Comparison of ENCODE assay signal across 13 mouse cellular contexts in the genomic region with DNA sequence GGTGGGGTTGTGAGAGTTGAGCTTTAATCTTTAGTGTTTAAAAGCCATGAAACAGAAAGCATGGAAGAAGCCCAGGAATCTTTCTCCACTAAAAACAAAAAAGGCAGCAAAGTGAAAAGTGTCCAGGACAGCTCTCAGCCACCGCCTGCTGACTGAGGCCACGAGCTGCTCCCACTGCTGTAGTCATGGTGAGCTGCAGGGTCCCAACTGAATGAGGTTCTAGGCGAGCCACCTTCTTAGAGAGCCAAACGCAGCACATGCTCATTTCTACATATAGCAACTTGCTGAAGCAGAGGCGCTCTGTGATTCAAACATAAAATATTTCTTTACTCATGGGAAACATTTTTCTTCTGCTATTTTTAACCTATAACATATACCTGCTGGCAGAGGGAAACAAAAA.
DNase-seq lines count a peak whose midpoint lies in the region; ATAC-seq and TF ChIP-seq lines count a peak whose summit lies in the region.
"Had no signal": no experiment of that assay in that cellular context is flagged by ENCODE, and none has a peak within 500 bp of the region (broad histone marks: within the 10 kb centered on the region; RNA-seq: fewer than 3 reads in every experiment).

No protein-coding gene starts in this region.

- H3K4me1 ChIP-seq in heart, adult 2 months (ENCODE audit: control insufficient read depth, insufficient read depth, low read length) = peaks cover 20% of the 10 kb centered on the region
- H3K4me1 ChIP-seq in limb, embryonic 15.5 days = peaks cover 10% of the 10 kb centered on the region
- H3K4me1 ChIP-seq in limb, embryonic 10.5 days = peaks cover 4% of the 10 kb centered on the region; the same call in 1 of the 2 replicates
- H3K4me1 ChIP-seq in forebrain, embryonic 16.5 days (replicated peaks; ENCODE audit: control insufficient read depth, insufficient read depth, low read length) = peaks cover 37% of the 10 kb centered on the region

- ATAC-seq in limb, embryonic 15.5 days (ENCODE audit: insufficient number of reproducible peaks, low FRiP score, low TSS enrichment, low read depth) = no peak
- ATAC-seq in forebrain, embryonic 16.5 days = peak; percentile 40; the same call in 1 of the 2 replicates

- H3K4me3 ChIP-seq in heart, adult 2 months = no peak overlapping the region
- H3K4me3 ChIP-seq in limb, embryonic 15.5 days = no peak overlapping the region
- no peak overlapping the region for H3K4me3 ChIP-seq in limb, embryonic 10.5 days
- no peak overlapping the region for H3K4me3 ChIP-seq in forebrain, embryonic 16.5 days (replicated peaks; ENCODE audit: low read length)
- H3K4me3 ChIP-seq: hindbrain, embryonic 10.5 days had no signal

- no peak overlapping the region for H3K9ac ChIP-seq in heart, adult 2 months (ENCODE audit: low read depth, low read length)
- no peak overlapping the region for H3K9ac ChIP-seq in limb, embryonic 15.5 days
- H3K9ac ChIP-seq in forebrain, embryonic 16.5 days (replicated peaks; ENCODE audit: low read depth, low read length) = no peak overlapping the region

- TF ChIP-seq CTCF in heart, adult 2 months (IDR thresholded peaks at IDR 0.05) = peak; percentile 18; the same call in 1 of the 2 replicates
- no peak for TF ChIP-seq CTCF in brain, embryonic 14.5 days (IDR thresholded peaks at IDR 0.05; ENCODE audit: borderline replicate concordance, extremely low read depth, insufficient read depth, insufficient read length)

- DNase-seq in heart, adult 2 months = no peak
- no peak for DNase-seq in heart, postnatal 25 days (ENCODE audit: low spot score)
- DNase-seq in limb, embryonic 10.5 days (ENCODE audit: low spot score) = no peak
- peak; percentile 55 for DNase-seq in brain, embryonic 14.5 days (ENCODE audit: low read depth)
- DNase-seq in liver = no peak
- DNase-seq in cerebellum, adult 8-10 months = no peak
- DNase-seq: adrenal gland, adult 8-10 months; cerebellum, adult 9-10 months; gastrocnemius, postnatal 10 days; retina, postnatal 1 day had no signal

- TF ChIP-seq POLR2A in heart, adult 2 months (IDR thresholded peaks at IDR 0.05; ENCODE audit: insufficient read depth, low read depth, low read length) = no peak
- TF ChIP-seq POLR2A in brain, embryonic 14.5 days (IDR thresholded peaks at IDR 0.05; ENCODE audit: borderline replicate concordance, extremely low read depth, insufficient read depth, insufficient read length, poor library complexity, severe bottlenecking) = no peak

- H3K36me3 ChIP-seq in heart, adult 2 months (ENCODE audit: control insufficient read depth, insufficient read depth, low read length) = peaks cover 31% of the 10 kb centered on the region
- peaks cover 54% of the 10 kb centered on the region for H3K36me3 ChIP-seq in limb, embryonic 15.5 days
- peaks cover 34% of the 10 kb centered on the region for H3K36me3 ChIP-seq in limb, embryonic 10.5 days
- H3K36me3 ChIP-seq in forebrain, embryonic 16.5 days (ENCODE audit: control insufficient read depth, insufficient read depth) = peaks cover 28% of the 10 kb centered on the region

- no peaks in the 10 kb centered on the region for H3K27me3 ChIP-seq in heart, adult 2 months (ENCODE audit: control insufficient read depth, insufficient read depth, low read length)
- no peaks in the 10 kb centered on the region for H3K27me3 ChIP-seq in limb, embryonic 15.5 days
- no peaks in the 10 kb centered on the region for H3K27me3 ChIP-seq in limb, embryonic 10.5 days (ENCODE audit: low read depth, poor library complexity, severe bottlenecking)
- no peaks in the 10 kb centered on the region for H3K27me3 ChIP-seq in forebrain, embryonic 16.5 days (replicated peaks; ENCODE audit: control insufficient read depth, insufficient read depth, low read length)

- H3K27ac ChIP-seq in heart, adult 2 months = peak overlapping the region; percentile 75
- peak overlapping the region; percentile 63; the same call in 1 of the 2 replicates for H3K27ac ChIP-seq in limb, embryonic 15.5 days
- H3K27ac ChIP-seq in limb, embryonic 10.5 days = no peak overlapping the region
- H3K27ac ChIP-seq in forebrain, embryonic 16.5 days (ENCODE audit: low read length) = peak overlapping the region; percentile 80
- H3K27ac ChIP-seq: hindbrain, embryonic 10.5 days had no signal

- H3K9me3 ChIP-seq in limb, embryonic 15.5 days = no peaks in the 10 kb centered on the region
- H3K9me3 ChIP-seq in limb, embryonic 10.5 days (replicated peaks) = no peaks in the 10 kb centered on the region
- H3K9me3 ChIP-seq in forebrain, embryonic 16.5 days (ENCODE audit: control insufficient read depth, low read length) = no peaks in the 10 kb centered on the region
- H3K9me3 ChIP-seq: hindbrain, embryonic 10.5 days had no signal

- intact Hi-C loops in heart, adult 2 months (cut with DNase I) = loop anchor here (2.0 kb wide), 1 partner anchor 43 kb away; no protein-coding TSS in a partner anchor
- intact Hi-C loops in heart, postnatal 25 days (cut with DNase I) = loop anchor here (2.0 to 5.0 kb wide), 2 partner anchors 43 to 149 kb away; a partner anchor contains a TSS

- no peaks in the 10 kb centered on the region for H3K79me2 ChIP-seq in heart, adult 2 months (replicated peaks; ENCODE audit: control insufficient read depth, insufficient read depth, low read length)

- no peak for TF ChIP-seq EP300 in heart, adult 2 months (IDR thresholded peaks at IDR 0.05; ENCODE audit: insufficient read depth, low read depth, low read length)

- H3K4me2 ChIP-seq in limb, embryonic 15.5 days = no peak overlapping the region
- H3K4me2 ChIP-seq in forebrain, embryonic 16.5 days (ENCODE audit: low read length) = no peak overlapping the region

- WGBS in heart, adult 2 months = 49% methylated on average over 5 of the region's 5 CpGs
- WGBS in limb, embryonic 15.5 days = 64% methylated on average over 5 of the region's 5 CpGs
- 83% methylated on average over 5 of the region's 5 CpGs for WGBS in limb, embryonic 10.5 days
- 42% methylated on average over 5 of the region's 5 CpGs for WGBS in forebrain, embryonic 16.5 days
